Mouse (Mus musculus) C2C12 (cell line): ENCODE measurements around the gene Mau2. TPM values are rescaled to one million over a fixed set of nuclear protein-coding genes. Genes with fewer than 3 reads are reported as not detected.
A peak's percentile ranks its signal among the peaks of the same experiment; 100 is the strongest.
"Not testable (repeated sequence)": the region's sequence is repeated elsewhere in the genome, so short reads cannot be mapped to it uniquely, and the experiment has no call there.

ENCODE experiments used
- H3K27me3 ChIP-seq: one replicate; pipeline ENCODE4 v1.6.1; 2011; ENCODE audit not compliant: control insufficient read depth, insufficient read depth, insufficient read length
- H3K36me3 ChIP-seq: one replicate; pipeline ENCODE4 v1.6.1; 2011; ENCODE audit not compliant: control insufficient read depth, insufficient read depth
- H3K4me3 ChIP-seq: one replicate; pipeline ENCODE4 v1.5.1; 2011; ENCODE audit warnings: mild to moderate bottlenecking, control low read depth; ENCODE audit not compliant: poor library complexity, insufficient read depth, severe bottlenecking
- H3K79me2 ChIP-seq: one replicate; pipeline ENCODE4 v1.6.1; 2011; ENCODE audit not compliant: control insufficient read depth, insufficient read depth
- H3K79me3 ChIP-seq: one replicate; pipeline ENCODE4 v1.6.1; 2011; ENCODE audit warnings: low read depth, control low read depth
- H3ac ChIP-seq: one replicate; pipeline ENCODE3; 2011; ENCODE audit warnings: low read depth; ENCODE audit not compliant: control insufficient read depth, insufficient read length
- CEBPB ChIP-seq: IDR thresholded peaks from one replicate; pipeline ENCODE4 v1.6.1; 2011; ENCODE audit warnings: low read depth, mild to moderate bottlenecking, control low read depth, moderate library complexity
- CTCF ChIP-seq: IDR thresholded peaks from one replicate; pipeline ENCODE4 v1.5.1; 2011; ENCODE audit not compliant: control insufficient read depth, insufficient read depth, insufficient read length
- FOSL1 ChIP-seq: IDR thresholded peaks from one replicate; pipeline ENCODE4 v1.8.0; 2011; ENCODE audit warnings: mild to moderate bottlenecking, low read length; ENCODE audit not compliant: poor library complexity, insufficient read depth, severe bottlenecking
- MAX ChIP-seq: IDR thresholded peaks from one replicate; pipeline ENCODE4 v1.6.1; 2011; ENCODE audit warnings: mild to moderate bottlenecking, control low read depth
- MYOD1 ChIP-seq: IDR thresholded peaks from one replicate; pipeline ENCODE4 v1.6.1; 2011; ENCODE audit warnings: low read depth; ENCODE audit not compliant: control insufficient read depth, insufficient read length
- MYOG ChIP-seq: IDR thresholded peaks from one replicate; pipeline ENCODE4 v1.6.1; 2011; ENCODE audit not compliant: control insufficient read depth, insufficient read length; ENCODE audit errors: extremely low read depth
- USF1 ChIP-seq: IDR thresholded peaks from one replicate; pipeline ENCODE4 v1.6.1; 2011; ENCODE audit warnings: low read depth, mild to moderate bottlenecking, control low read depth, moderate library complexity
- polyA plus RNA-seq: library from polyadenylated mRNA; unstranded; fragments of >200 nt; fragmentation: generic; extraction: Trizol; gene quantifications from one replicate; pipeline ENCODE4 v1.2.1, GENCODE M21; 2012; ENCODE audit warnings: missing spikeins

The Mau2 gene
- polyA plus RNA-seq, 1 experiment, result 24.0 TPM

- Histone ChIP-seq H3K79me2 (peaks cover 55% of the 10 kb centered on the region), H3K4me3 (peak overlapping the region; percentile 78), H3ac (peak overlapping the region; percentile 84), H3K36me3 (peaks cover 6% of the 10 kb centered on the region), H3K79me3 (peaks cover 30% of the 10 kb centered on the region), H3K27me3 (no peaks in the 10 kb centered on the region)
- TF ChIP-seq USF1 (no peak), CEBPB (no peak), CTCF (no peak), FOSL1 (no peak), MYOG (no peak), MAX (no peak), MYOD1 (no peak)
These were observed 47.1 kb downstream of the Mau2 start for GRCm38 (mm10) chr8:69995422-69995775.

DNA sequence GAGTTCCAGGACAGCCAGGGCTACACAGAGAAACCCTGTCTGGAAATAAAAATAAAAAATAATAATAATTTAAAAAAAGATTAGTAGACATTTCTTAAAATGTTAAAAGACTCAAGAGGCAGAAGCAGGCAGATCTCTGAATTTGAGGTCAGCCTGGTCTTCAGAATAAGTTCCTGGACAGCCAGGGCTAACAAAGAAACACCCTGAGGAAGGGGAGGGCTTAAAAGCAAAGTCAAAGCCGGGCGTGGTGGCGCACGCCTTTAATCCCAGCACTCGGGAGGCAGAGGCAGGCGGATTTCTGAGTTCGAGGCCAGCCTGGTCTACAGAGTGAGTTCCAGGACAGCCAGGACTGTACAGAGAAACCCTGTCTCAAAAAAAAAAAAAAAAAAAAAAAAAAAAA lies 53.6 kb downstream of the Mau2 start:
- H3K79me3 ChIP-seq, result peaks cover 24% of the 10 kb centered on the region
- not testable (repeated sequence) for H3K27me3 ChIP-seq, H3K36me3 ChIP-seq, H3ac ChIP-seq, H3K4me3 ChIP-seq
- H3K79me2 ChIP-seq, result peaks cover 78% of the 10 kb centered on the region

GRCm38 (mm10) chr8:69987744-69988143 lies 54.8 kb downstream of the Mau2 start:
- Histone ChIP-seq H3K36me3 (peaks cover 6% of the 10 kb centered on the region), H3K79me2 (peaks cover 68% of the 10 kb centered on the region), H3K79me3 (peaks cover 16% of the 10 kb centered on the region), H3ac (no peak overlapping the region), H3K27me3 (no peaks in the 10 kb centered on the region), H3K4me3 (no peak overlapping the region)
- no peak for TF ChIP-seq CTCF
- TF ChIP-seq MYOG, result no peak
- TF ChIP-seq USF1, result no peak
- no peak for TF ChIP-seq FOSL1
- TF ChIP-seq MYOD1, result no peak
- TF ChIP-seq MAX, result no peak
- TF ChIP-seq CEBPB, result no peak

DNA sequence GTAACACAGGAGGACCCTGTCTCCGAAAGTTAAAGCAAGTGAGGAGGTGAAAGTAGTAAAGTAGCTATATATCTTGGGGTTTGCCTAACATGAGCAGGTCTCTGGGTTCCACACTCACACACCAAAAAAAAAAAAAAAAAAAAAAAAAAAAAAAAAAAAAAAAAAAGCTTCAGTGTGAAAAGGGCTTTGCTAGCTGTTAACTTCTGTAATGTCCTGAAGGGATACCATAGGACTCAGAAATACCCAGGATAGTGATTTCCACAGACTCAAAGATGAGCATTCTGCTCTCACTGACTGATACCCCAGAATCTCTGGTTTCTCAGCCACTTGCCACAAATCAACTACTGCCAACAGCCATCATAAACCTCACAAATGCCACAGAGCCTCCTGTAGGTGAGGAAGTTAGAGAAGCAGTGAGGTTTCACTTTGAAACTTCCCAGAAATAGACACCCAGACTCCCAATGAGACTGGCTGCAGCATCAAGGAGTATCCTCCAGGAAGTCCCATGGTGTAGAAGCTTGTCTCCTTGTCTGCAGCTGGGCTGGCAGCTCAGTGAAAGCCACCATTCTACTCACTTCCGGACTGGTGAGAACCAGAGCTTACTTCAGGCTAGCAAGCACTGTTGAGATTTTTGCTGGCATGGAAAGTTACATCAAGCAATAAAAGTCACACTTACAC lies 57.5 kb downstream of the Mau2 start:
- H3K4me3 ChIP-seq, result no peak overlapping the region
- no peaks in the 10 kb centered on the region for H3K36me3 ChIP-seq
- H3K79me2 ChIP-seq, result peaks cover 58% of the 10 kb centered on the region
- H3K27me3 ChIP-seq, result no peaks in the 10 kb centered on the region
- TF ChIP-seq CTCF (no peak), MYOD1 (no peak)
- H3ac ChIP-seq, result no peak overlapping the region
- peaks cover 13% of the 10 kb centered on the region for H3K79me3 ChIP-seq

DNA sequence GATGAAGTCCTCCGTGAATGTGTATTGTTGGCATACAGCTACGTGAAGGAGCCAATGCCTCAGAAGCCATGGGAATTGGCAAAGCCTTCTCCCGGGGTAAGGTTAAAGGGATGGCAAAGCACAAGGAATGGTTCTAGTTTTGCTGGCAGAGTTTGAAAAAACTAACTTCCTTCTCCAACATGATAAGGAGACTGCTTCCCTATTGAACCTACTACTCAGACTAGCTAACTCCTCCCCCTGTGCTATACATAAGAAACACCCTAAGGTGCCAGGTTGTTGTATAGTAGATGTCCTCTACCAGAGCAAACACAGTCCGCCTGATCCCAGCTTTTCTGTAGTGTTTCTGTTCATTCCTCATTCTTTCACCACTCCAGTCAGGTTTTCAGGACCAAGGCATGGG lies 64.1 kb downstream of the Mau2 start:
- Histone ChIP-seq H3K4me3 (no peak overlapping the region), H3K79me2 (peaks cover 44% of the 10 kb centered on the region), H3ac (no peak overlapping the region), H3K36me3 (no peaks in the 10 kb centered on the region), H3K27me3 (no peaks in the 10 kb centered on the region), H3K79me3 (peaks cover 10% of the 10 kb centered on the region)
- TF ChIP-seq MAX, result no peak
- no peak for TF ChIP-seq CTCF
- no peak for TF ChIP-seq FOSL1
- TF ChIP-seq USF1, result no peak
- no peak for TF ChIP-seq MYOG
- no peak for TF ChIP-seq CEBPB
- no peak for TF ChIP-seq MYOD1

- H3ac ChIP-seq, result peak overlapping the region; percentile 55
- peaks cover 61% of the 10 kb centered on the region for H3K79me2 ChIP-seq
- TF ChIP-seq MYOG, result no peak
- no peak for TF ChIP-seq MYOD1
- TF ChIP-seq USF1, result no peak
- no peak for TF ChIP-seq CEBPB
- no peak for TF ChIP-seq MAX
- TF ChIP-seq FOSL1, result no peak
- no peak for TF ChIP-seq CTCF
- H3K36me3 ChIP-seq, result peaks cover 14% of the 10 kb centered on the region
- H3K79me3 ChIP-seq, result peaks cover 42% of the 10 kb centered on the region
- H3K4me3 ChIP-seq, result no peak overlapping the region
- H3K27me3 ChIP-seq, result no peaks in the 10 kb centered on the region
These were observed 67.7 kb downstream of the Mau2 start for GRCm38 (mm10) chr8:69974806-69975205.
